Mouse (Mus musculus) cortical plate, adult 2 months (tissue): ENCODE results near the gene Zfp456. TPM values are rescaled to one million over a fixed set of nuclear protein-coding genes. Genes with fewer than 3 reads are reported as not detected.
"Not testable (repeated sequence)": the region's sequence is repeated elsewhere in the genome, so short reads cannot be mapped to it uniquely, and the experiment has no call there.

Source experiments
- H3K27ac ChIP-seq: fragments of 200-500 bp; 2 replicates; pipeline ENCODE4 v1.5.1; 2012; ENCODE audit warnings: low read length, control low read depth, inconsistent platforms; ENCODE audit not compliant: insufficient read depth
- H3K4me1 ChIP-seq: fragments of 200-500 bp; 2 replicates; pipeline ENCODE4 v1.6.1; 2011; ENCODE audit warnings: low read length; ENCODE audit not compliant: control insufficient read depth, insufficient read depth
- H3K4me3 ChIP-seq: fragments of 200-500 bp; 2 replicates; pipeline ENCODE4 v1.5.1; 2011; ENCODE audit warnings: mild to moderate bottlenecking, low read length, control low read depth; ENCODE audit not compliant: insufficient read depth
- CTCF ChIP-seq: fragments of 200-500 bp; IDR thresholded peaks from 2 replicates; pipeline ENCODE4 v1.5.1; 2011; ENCODE audit warnings: mild to moderate bottlenecking, control low read depth, low read length; ENCODE audit not compliant: insufficient read depth; ENCODE audit errors: extremely low read depth
- POLR2A ChIP-seq: fragments of 200-500 bp; IDR thresholded peaks from 2 replicates; pipeline ENCODE4 v1.6.1; 2011; ENCODE audit warnings: mild to moderate bottlenecking, low read length, control low read depth; ENCODE audit not compliant: insufficient read depth; ENCODE audit errors: extremely low read depth
- polyA plus RNA-seq: library from polyadenylated mRNA; depleted of rRNA; stranded (reverse); fragments of >200 nt; gene quantifications from 2 replicates; pipeline ENCODE4 v1.2.3, GENCODE M21; 2012; rRNA removed

Gene Zfp456
- polyA plus RNA-seq: 0.52 and 0.61 TPM in 2 replicates

GRCm38 (mm10) chr13:67375050-67375911 lies at the start of gene Zfp456, which contains the start of gene Gm28041:
TSS of gene Zfp456 (minus strand) at chr13:67375810.
TSS of gene Gm28041 (minus strand) at chr13:67375733.
- H3K4me3 ChIP-seq: peak within 1 kb of the TSS; percentile 47
- H3K4me1 ChIP-seq, H3K27ac ChIP-seq: not testable (repeated sequence)

DNA sequence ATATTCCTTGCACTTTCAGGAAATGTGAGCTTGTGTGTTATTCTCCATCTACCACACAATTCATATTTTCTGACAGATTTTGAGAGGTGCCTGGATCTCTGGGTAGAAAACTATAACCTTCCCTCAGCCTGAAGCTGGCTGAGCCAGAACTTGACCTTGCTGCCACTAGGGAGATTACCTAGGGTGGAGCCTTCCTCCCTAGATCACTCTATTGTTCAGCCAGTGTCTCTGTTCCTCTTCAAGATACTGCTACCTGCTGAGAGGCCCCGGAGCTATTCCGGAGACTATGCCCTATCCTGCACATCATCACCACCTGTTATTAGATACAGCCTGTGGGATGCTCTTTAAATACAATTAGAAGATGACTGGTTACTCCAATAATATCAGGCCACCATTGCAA lies 46.9 kb upstream of the Zfp456 start:
- H3K27ac ChIP-seq, H3K4me1 ChIP-seq, H3K4me3 ChIP-seq: not testable (repeated sequence)

DNA sequence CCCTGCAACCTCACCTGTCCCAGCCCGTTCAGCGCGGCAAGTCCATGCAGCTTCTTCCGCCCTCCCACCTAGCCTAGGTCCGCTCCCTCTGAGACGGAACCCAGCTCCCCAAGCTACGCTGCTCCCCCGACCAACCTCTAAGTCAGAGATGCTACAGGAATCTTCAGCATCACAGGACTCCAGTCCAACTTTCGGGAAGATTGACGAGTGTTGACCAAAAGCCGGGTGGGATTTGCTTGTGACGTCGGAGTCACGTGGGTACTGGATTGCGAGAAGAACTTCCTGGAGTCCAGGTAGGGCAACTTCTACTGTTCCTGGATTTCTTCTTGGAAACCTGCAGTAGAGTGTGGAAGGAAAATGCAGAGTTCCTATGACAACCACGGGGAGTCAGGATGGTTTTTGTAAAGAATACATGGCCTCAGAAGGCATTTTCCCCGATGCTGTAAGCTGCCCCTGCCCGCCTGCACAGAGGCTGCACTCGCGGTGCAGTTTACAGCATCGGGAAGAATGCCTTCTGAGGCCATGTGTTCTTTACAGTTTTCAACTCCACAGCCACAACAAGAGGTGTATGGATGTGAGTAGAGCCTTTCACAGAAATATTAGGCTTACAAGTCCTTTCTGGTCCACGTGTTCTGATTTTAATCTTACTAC lies 45.7 kb upstream of the Zfp456 start, which contains the start of gene Zfp459:
Gene Zfp459, minus strand, starts transcription at position 212 of the 651 bp plus-strand sequence.
- TF ChIP-seq POLR2A: no peak
- no peak for TF ChIP-seq CTCF
- no peak within 1 kb of the TSS for H3K27ac ChIP-seq
- peak within 1 kb of the TSS; percentile 81 for H3K4me3 ChIP-seq
- H3K4me1 ChIP-seq: no peaks in the 10 kb centered on the region; the same call in 1 of the 2 replicates

- peak overlapping the region; percentile 81 for H3K4me3 ChIP-seq
- H3K27ac ChIP-seq: no peak overlapping the region
- no peak for TF ChIP-seq CTCF
- no peak for TF ChIP-seq POLR2A
- no peaks in the 10 kb centered on the region; the same call in 1 of the 2 replicates for H3K4me1 ChIP-seq
Observed at GRCm38 (mm10) chr13:67420558-67421206, 45.1 kb upstream of the Zfp456 start.

GRCm38 (mm10) chr13:67416811-67417210 lies 41.2 kb upstream of the Zfp456 start:
- no peak overlapping the region for H3K27ac ChIP-seq
- TF ChIP-seq CTCF (no peak), POLR2A (no peak)
- H3K4me1 ChIP-seq: no peaks in the 10 kb centered on the region; the same call in 1 of the 2 replicates
- H3K4me3 ChIP-seq: no peak overlapping the region

- Histone ChIP-seq H3K4me3 (no peak overlapping the region), H3K27ac (no peak overlapping the region), H3K4me1 (no peaks in the 10 kb centered on the region; the same call in 1 of the 2 replicates)
- no peak for TF ChIP-seq CTCF
- TF ChIP-seq POLR2A: no peak
Observed at GRCm38 (mm10) chr13:67415759-67416158, 40.1 kb upstream of the Zfp456 start.

DNA sequence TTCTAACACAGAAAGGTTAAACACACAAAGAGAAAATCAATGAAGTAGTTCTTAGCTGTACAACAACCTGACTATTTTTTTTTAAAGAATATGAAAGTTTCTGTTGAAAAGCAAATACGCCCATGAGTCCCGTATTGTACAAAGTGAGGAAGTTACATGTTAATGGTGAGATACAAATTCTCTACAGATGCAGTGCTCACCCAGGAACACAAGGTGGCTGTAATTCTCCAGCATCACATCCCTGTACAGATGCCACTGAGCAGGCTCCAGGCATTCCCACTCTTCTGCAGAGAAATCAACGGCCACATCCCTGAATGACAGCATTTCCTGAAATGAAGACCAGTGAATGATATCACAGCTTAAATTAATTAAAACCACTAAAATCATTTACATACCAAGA lies 38.0 kb upstream of the Zfp456 start:
- H3K27ac ChIP-seq, H3K4me3 ChIP-seq, H3K4me1 ChIP-seq: not testable (repeated sequence)
- peak; percentile 26; the same call in 1 of the 2 replicates for TF ChIP-seq CTCF

- peak within 1 kb of the TSS; percentile 81 for H3K4me3 ChIP-seq
- H3K4me1 ChIP-seq, H3K27ac ChIP-seq: not testable (repeated sequence)
Observed at GRCm38 (mm10) chr13:67399183-67399903, 23.7 kb upstream of the Zfp456 start, which contains the start of gene Zfp429. TSS of gene Zfp429 (minus strand) at chr13:67399819.

DNA sequence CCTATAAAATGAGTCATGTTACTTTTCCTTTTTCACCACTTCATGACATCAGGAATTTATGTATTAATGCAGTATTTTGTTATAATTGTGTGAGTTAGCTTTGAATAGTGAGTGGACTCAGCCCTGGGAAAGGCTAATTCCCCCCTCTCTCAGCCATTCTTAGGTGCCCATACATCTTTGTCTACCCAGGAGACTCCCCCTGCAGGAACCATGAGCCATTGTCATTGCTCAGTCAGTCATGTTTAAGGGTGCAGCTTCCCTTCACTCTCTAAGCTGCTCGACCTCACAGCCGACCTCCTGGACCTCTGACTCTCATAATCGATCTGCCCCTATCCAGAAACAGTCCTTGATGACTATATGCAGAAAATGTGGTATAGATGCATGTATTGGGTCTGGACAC lies 645 bp upstream of the Zfp456 start:
- H3K4me3 ChIP-seq, H3K27ac ChIP-seq, H3K4me1 ChIP-seq: not testable (repeated sequence)
